Mouse (Mus musculus): ENCODE data around the gene Eaf1.

Eaf1 gene

DNA sequence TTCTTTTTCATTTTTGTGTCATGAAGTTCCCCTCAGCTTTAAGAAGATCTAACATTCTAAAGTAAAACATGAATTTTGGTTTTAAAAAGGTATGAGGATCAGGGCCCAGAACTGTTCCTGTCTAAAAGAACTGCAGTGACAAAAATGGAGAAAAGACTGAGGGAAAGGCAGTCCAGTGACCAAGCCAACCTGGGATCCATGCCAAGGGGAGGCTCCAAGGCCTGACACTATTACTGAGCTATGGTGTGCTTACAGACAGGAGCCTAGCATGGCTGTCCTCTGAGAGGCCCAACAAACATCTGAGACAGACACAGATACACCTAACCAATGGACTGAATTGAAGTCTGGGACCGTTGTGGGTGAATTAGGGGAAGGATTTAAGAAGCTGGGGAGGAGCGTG, 15.7 kb downstream of the Eaf1 start:
- in situ Hi-C loops (cut with MboI, MseI), result no loop called here

DNA sequence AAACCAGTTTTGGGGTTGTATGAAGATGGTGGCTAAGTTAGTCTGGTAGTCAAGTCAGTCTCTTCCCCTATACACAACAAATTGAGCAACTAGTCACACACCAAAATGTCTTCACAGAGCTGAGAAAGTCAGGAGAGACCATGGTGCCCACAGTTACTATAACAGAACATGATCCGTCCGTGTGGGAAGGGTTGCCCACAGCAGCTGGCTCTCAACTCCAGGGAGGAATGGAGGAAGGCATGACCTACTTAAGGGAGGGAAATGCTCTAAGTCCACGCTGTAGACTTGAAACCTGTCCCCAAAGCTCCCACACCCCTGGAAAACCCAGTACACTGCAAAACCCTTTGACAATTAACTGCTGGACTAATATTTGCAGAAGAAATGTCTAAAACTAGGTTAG, 16.1 kb downstream of the Eaf1 start:
- in situ Hi-C loops (cut with MboI, MseI), result no loop called here

DNA sequence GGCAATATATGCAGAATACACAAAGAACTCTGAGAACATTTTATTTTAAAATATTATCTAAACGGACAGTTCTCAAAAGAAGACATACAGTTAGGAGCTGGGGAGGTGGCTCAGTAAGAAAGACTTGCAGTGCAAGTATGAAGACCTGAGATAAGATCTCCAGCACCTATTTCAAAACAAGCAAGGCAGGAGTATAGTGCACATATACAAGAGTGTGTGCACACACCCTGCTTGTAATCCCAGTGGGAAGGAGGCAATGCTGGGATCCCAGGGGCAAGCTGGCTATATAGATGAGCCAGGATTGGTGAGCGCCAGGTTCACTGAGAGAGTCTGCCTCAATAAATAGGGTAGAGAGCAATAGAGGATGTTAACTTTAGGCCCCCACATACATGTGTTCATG, 21.7 kb downstream of the Eaf1 start:
- in situ Hi-C loops (cut with MboI, MseI), result no loop called here

DNA sequence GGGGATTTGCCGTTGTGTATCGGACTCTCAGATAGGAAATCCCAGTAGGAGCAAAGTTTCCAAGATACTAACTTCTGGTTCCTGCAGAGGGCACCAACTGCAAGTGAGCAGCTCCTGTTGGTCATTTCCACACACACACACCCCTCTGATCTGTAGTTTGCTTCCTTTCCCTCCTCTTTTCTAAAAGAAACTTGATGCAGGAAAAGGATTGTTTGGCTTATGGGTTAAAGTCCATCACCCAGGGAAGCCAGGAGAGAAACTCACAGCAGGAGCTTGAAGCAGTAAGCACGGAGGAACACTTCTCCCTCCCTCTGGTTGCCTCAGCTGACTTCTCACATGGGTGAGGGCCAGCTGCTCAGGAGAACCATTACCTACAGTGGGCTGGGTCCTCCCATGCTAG, 25.0 kb downstream of the Eaf1 start:
- in situ Hi-C loops (cut with MboI, MseI), result no loop called here

DNA sequence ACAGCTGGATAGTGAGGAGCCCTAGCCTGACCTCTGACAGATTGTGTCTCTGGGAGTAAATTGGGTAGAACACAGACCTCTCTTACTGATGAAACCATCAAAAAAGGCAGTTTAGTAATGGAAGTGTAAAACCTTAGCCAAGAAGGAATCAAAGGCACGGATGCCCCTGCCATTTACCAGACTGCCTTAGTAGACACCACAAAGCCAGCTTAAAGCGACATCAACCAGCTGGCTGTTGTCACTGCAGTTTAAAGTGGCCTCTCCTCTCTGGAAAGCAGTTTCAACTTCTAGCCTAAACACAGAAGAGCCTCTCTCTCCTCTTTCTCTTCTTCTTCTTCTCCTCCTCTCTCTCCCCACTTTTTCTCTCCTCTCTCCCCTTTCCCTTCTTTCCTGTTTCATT, 27.1 kb downstream of the Eaf1 start:
- in situ Hi-C loops (cut with MboI, MseI), result no loop called here

DNA sequence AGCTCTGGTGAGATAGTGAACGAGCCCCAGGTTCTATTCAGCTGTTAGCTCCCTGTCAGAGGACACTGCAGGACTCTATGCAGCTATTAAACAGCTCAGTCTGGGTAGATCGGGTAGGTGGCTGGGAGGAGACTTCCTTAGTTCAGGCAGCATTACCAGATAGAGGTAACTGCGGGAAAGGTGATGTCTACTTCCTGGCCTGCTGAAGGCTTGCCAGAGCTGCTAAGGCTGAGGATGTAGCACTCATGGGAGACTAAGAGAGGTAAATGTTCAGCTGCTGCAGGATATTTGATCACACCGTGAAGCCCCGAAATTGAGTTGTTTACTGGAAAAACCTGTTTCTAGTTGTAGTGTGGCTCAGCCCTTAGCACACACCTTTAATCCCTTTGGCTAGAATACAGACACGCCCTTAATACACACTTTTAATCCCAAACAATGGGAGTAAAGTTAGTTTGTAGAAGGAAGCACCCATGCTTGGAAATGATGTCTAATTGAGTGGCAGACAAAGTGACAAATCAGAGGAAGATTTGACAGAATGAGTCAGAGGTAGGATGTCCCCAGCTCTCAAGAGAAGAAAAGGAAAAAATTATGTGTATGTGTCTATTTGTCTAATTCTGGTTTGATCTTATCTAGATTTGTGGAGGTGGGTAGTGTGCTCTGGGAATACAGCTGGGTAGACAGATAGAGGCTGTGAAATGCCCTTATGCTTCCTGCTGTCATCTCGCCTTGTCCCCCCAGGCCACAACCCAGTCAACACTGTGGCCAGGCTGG, 31.0 kb downstream of the Eaf1 start:
- in situ Hi-C loops (cut with MboI, MseI), result no loop called here

DNA sequence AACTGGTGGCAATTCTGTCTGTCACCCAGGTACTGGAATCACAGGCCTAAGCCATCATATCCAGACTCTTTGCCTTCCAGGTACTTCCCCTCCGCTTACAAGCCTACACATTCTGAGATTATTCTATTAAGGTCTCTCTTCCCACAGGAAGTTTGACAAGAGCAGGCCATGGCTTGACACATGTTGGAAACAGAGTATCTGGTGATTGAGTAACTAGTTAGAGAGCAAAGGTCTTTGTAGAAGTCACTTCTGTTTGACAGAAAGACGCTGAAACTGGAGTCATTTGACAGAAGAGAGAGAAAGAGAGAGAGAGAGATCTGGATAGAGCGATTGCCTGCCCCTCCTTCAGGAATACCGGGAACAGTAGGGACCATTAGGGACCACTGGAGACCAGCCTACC, 36.6 kb downstream of the Eaf1 start:
- in situ Hi-C loops (cut with MboI, MseI), result no loop called here

DNA sequence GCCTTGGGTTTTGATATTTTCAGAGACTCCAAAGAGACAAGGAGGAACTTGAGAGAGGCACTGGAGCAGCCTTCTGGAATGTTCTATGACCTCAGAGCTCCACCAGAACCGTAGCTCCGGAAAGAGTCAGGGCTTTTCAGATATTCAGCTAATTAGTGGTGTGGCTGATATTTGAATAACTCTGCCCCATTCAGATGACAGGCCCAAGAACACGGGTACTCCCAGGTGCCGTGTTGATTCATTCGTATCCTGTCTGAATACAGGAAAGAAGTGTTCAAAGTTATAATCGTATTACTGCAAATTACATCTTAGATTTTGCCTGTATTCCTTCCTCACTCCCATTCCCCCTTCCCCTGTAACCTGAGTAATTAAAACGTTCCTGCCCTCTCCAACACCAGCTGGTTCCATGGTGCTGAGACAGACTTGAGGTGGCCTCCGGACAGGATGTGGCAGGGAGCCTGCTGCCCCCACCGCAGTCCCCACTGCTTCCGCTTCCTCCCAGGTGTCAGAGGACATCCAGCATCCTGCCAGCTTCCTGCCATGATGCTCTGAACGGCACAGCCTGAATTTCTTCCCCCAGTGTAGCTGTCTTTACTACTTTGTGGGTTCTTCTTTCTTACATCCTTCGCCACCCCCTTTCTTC, 37.4 kb downstream of the Eaf1 start:
- in situ Hi-C loops (cut with MboI, MseI), result no loop called here

DNA sequence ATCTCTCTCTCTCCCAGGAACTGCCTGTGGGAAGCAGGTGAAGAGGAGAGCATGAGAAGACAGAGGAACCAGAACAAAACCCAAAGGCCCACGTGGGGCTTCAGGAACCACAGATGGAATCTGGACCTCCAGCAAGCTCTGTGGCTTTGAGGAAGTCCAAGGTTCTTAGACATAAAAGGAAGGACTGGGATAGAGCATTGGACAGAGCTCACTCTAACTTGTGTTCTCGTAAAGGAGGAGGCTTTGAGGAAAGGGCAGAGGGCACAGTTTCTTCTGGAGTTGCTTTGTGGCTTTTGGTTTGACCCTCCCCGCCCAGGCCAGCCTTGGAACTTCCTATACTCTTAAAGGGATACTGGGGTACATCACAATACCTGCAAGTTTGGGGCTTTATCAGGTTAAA, 38.5 kb downstream of the Eaf1 start:
- in situ Hi-C loops (cut with MboI, MseI), result no loop called here

DNA sequence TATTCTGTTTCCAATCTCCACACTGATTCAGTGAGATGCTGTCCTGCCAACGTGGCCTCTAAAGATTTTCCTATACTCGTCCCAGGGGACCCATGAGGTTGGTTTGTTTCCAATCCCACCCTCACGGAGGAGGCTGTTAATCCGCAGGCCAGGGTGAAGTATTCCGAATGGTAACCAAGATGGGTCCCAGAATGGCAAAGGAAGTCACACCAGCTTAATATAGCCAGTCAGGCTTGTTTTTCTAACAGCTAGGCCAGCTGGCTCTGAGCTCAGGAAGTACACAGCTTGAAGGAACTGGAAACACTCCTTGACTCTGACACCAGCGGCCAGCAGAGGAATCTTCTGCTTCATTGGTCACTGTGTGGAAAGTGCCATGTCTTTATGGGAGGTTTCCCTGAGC, 43.1 kb downstream of the Eaf1 start:
- in situ Hi-C loops (cut with MboI, MseI), result no loop called here

DNA sequence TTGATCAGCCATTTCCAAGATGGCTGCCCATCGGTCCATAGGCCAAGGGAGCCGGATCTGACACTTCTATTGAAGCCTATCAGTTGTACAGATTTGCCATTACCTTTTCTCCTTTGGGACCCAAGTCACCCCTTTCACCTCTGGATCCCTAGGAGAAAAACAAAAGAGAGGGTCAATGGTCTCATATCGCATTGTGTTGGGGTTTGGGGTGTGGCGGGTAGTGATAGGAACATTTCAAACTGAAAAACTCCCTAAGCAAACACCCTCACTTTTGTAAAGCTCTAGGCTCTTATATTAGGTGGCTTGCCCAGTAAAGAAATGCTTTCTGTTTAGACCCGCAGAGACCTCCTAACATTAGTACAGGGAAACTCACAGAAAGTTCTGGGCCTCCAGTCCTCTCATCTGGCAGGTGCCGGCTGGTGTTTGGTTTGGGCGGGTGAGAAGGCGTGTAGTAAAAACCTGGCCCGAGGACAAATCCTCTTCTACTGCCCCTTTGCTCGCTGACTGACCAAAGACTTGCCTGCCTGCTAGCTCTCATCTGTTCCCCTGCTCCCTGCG, 49.8 kb downstream of the Eaf1 start:
- in situ Hi-C loops (cut with MboI, MseI), result no loop called here

DNA sequence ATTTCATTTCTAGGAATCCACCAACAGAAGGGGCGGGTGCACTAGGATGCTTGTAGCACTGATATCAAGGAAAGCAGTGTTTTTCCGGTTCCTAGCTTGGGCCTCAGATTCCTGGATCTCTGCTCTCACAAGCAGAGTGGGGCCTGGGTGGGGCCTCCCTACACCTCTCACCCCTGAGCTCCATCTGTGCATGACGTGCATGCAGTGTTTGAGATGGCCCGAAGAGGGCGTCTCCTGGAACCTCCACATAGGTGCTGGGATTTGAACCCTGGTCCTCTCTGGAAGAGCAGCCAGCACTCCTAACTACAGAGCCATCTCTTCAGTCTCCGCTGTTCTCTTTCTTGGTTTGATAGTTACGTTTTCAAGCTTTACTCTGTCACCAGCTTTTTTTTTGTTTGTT, 60.8 kb downstream of the Eaf1 start:
- in situ Hi-C loops (cut with MboI, MseI), result no loop called here

DNA sequence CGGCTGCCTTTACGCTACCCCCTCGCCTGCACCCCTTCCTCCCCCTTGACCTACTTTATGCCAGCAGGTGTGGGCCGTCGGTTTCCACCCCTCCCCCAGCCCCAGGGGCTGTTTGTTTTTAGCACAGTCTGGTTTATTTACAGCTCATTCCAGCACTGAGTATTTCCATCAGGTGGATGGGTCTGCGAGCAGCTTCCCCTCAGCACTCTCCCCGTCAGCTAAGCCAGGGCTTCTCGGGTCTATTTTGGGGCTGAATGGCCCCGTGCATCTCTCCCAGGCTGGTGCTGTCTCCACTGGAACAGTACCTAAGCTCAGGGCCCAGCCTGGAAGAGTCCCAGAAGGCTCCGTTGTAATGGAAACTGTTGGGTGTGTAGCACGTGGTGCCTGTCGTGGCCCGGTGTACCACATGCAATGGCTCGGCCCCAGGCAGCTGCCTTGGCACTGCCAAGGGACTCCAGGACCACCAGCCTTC, 61.8 kb downstream of the Eaf1 start:
- in situ Hi-C loops (cut with MboI, MseI), result no loop called here

DNA sequence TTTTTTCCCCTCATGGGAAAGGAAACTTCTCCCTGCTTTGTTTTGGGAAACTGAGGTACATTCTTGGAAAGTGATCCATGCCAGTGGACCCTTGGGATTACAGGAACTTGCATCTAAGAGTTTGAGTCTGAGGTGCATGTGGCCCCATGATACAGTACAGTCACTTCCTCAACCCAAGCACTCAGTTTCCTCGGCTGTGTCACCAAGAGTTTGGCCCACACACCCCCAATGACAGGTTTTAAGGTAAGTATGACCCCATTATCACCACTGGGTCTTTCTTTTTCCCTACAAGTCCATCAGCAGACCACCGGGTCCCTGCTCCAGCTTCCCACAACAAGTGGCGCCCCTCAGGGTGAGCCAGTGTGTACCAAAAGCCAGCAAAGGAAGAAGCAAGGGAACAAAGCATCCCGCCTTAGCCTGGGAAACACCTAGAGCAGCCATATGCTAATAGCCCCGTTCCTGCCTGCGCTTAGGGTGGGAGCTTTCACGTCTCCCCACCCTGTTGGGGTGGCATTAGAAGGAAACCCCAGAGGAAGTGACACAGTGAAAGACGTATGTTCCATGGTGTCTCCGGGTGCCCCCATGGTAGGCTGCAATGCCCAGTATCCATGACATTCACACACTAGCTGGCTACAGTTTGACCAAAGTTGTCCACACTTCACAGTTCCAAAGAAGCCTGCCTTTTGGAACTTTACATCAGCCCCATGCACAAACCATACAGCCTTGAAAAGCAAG, 62.5 kb downstream of the Eaf1 start:
- in situ Hi-C loops (cut with MboI, MseI), result no loop called here

DNA sequence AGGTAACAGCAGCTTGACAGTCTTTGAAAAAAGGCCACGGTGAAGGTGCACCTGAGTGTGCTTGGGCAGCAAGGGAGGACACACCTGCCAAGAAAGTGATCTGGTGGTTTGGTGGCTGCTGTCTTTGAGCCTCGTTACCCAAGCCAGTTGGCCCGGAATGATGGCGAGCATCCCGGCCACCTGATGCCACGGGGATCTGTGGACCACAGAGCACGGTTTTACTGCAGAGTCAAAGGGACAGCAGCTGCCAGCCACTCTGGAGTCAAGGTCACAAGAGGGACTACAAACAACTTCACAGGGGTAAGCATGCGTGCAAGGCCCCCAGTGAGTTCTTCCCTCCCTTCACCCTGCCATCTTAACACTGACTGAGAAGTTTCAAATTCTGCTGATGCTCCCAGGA, 63.1 kb downstream of the Eaf1 start:
- in situ Hi-C loops (cut with MboI, MseI), result no loop called here

DNA sequence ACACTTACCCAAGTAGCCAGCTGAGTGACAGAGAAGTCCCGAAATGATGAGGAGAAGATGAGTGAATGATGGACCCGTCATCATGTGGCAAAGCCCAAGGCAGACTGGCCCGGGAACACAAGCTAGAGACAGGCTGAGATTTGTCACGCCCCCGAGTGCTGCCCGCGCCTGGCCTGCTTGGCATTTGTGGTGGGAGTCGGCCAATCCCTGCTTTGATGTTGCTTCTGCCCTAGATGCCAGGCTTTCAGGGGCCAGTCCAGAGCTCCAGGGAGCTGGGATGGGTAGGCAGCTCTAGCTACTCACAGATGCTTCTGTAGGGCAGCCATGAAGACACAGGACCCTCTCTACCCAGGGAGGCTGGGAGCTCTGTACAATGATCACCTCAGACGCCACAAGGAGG, 63.6 kb downstream of the Eaf1 start:
- in situ Hi-C loops (cut with MboI, MseI), result no loop called here

DNA sequence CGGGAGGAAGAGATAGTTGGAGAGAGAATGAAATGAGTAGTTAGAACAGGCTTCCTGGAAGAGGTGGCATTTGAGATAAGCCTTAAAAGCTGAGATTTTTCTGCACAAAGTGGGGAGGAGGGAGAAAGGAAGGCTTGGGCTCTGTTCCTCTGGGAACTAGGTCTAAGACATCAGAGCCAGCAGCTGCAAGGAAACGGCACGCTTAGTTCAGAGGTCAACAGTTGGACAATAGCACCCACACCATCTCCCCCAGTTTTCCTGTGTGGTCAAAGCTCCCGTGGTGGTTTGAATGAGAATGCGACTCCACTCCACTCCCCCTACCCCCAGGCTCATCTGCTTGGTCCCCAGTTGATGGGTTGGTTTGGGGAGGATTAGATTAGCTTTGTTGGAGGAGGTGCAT, 65.0 kb downstream of the Eaf1 start:
- in situ Hi-C loops (cut with MboI, MseI), result no loop called here
